Mouse (Mus musculus): Measurements from ENCODE around the gene Lin7a.

GRCm38 (mm10) chr10:107223821-107224220, 47.7 kb upstream of the Lin7a start:
- no peak for TF ChIP-seq CTCF (IDR thresholded peaks at IDR 0.05; ENCODE audit: borderline replicate concordance, insufficient read depth, low read length)
- no peak for TF ChIP-seq POLR2A (IDR thresholded peaks at IDR 0.05; ENCODE audit: low read depth, low read length)

Measured in embryonic fibroblast, embryonic 13.5 days (primary cell).